Comparison of ENCODE assay signal across 8 mouse cellular contexts in the genomic region with DNA sequence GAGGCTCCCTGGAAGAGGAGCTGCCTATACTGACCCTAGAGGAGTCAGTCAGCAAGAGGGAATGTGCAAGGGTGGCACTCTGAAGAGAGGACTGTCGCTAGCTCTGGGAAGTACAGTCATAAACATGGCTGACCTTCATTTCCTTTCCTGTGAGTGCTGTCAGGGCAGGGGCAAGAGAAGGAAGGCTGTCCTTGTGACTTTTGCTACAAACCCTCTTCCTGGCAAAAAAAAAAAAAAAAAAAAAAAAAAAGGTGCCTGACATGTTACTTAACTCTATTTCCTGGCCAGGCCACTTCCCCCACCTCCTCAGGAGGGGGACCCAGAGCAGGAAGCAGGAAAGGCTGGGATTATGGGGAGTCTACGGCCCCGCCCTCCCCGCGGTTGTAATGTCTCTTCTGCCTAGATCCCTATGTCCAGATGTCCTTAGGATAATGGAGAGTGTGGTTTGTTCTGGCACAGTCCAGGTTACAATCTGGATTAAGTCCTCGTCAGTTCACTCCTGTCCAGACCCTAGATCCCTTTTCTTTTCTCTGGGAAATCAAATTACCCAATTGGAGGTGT. TPM values are rescaled to one million over a fixed set of nuclear protein-coding genes. Genes with fewer than 3 reads are reported as not detected.
DNase-seq lines count a peak whose midpoint lies in the region; ATAC-seq and TF ChIP-seq lines count a peak whose summit lies in the region.

No protein-coding gene starts in this region.

- H3K36me3 ChIP-seq in embryonic facial prominence, embryonic 12.5 days: peaks cover 29% of the 10 kb centered on the region; the same call in 1 of the 2 replicates
- H3K36me3 ChIP-seq in intestine, embryonic 16.5 days (ENCODE audit: control insufficient read depth, insufficient read depth, low read length): no peaks in the 10 kb centered on the region
- 0 out of 2 replicates have a peak, but pooled peaks cover 4% of the 10 kb centered on the region for H3K36me3 ChIP-seq in lung, postnatal 0 days (ENCODE audit: insufficient read depth, low read length)
- H3K36me3 ChIP-seq in forebrain, embryonic 16.5 days (ENCODE audit: control insufficient read depth, insufficient read depth): no peaks in the 10 kb centered on the region

- peaks cover 30% of the 10 kb centered on the region for H3K4me1 ChIP-seq in embryonic facial prominence, embryonic 12.5 days
- H3K4me1 ChIP-seq in intestine, embryonic 16.5 days (ENCODE audit: control insufficient read depth, insufficient read depth, low read length): peaks cover 17% of the 10 kb centered on the region; the same call in 1 of the 2 replicates
- peaks cover 5% of the 10 kb centered on the region for H3K4me1 ChIP-seq in lung, postnatal 0 days (ENCODE audit: insufficient read depth, low read depth, low read length)
- peaks cover 7% of the 10 kb centered on the region for H3K4me1 ChIP-seq in forebrain, embryonic 16.5 days (replicated peaks; ENCODE audit: control insufficient read depth, insufficient read depth, low read length)

- no peak overlapping the region for H3K4me3 ChIP-seq in embryonic facial prominence, embryonic 12.5 days
- no peak overlapping the region for H3K4me3 ChIP-seq in intestine, embryonic 16.5 days (ENCODE audit: low read length)
- H3K4me3 ChIP-seq in lung, postnatal 0 days (ENCODE audit: low read depth, low read length): no peak overlapping the region
- no peak overlapping the region for H3K4me3 ChIP-seq in forebrain, embryonic 16.5 days (replicated peaks; ENCODE audit: low read length)

- TF ChIP-seq CTCF in lung, postnatal 0 days (IDR thresholded peaks at IDR 0.05): no peak; the same call in none of the 2 replicates

- intact Hi-C loops in left cerebral cortex, postnatal 14 days (cut with DNase I): no loop called here

- no peak overlapping the region for H3K9ac ChIP-seq in embryonic facial prominence, embryonic 12.5 days
- H3K9ac ChIP-seq in intestine, embryonic 16.5 days (ENCODE audit: low read depth, low read length): no peak overlapping the region
- no peak overlapping the region for H3K9ac ChIP-seq in lung, postnatal 0 days (replicated peaks; ENCODE audit: low read depth)
- no peak overlapping the region for H3K9ac ChIP-seq in forebrain, embryonic 16.5 days (replicated peaks; ENCODE audit: low read depth, low read length)

- H3K9me3 ChIP-seq in embryonic facial prominence, embryonic 12.5 days: no peaks in the 10 kb centered on the region
- no peaks in the 10 kb centered on the region for H3K9me3 ChIP-seq in intestine, embryonic 16.5 days (ENCODE audit: control insufficient read depth, low read length)
- H3K9me3 ChIP-seq in lung, postnatal 0 days (ENCODE audit: low read length): no peaks in the 10 kb centered on the region
- no peaks in the 10 kb centered on the region for H3K9me3 ChIP-seq in forebrain, embryonic 16.5 days (ENCODE audit: control insufficient read depth, low read length)

- peak; percentile 73 for DNase-seq in adrenal gland, adult 2 months
- peak; percentile 88 for DNase-seq in lung, postnatal 0 days (ENCODE audit: low spot score)
- DNase-seq in spleen, adult 18-20 months: no peak
- DNase-seq in left cerebral cortex, postnatal 14 days (ENCODE audit: low spot score in 2 of 2): no peak
- DNase-seq in thymus, postnatal 4 days: no peak

- peak overlapping the region; percentile 50; the same call in 1 of the 2 replicates for H3K27ac ChIP-seq in embryonic facial prominence, embryonic 12.5 days
- H3K27ac ChIP-seq in intestine, embryonic 16.5 days (ENCODE audit: low read length): peak overlapping the region; percentile 24; the same call in 1 of the 2 replicates
- peak overlapping the region; percentile 81 for H3K27ac ChIP-seq in lung, postnatal 0 days (ENCODE audit: low read length)
- no peak overlapping the region for H3K27ac ChIP-seq in forebrain, embryonic 16.5 days (ENCODE audit: low read length)

- peak; percentile 47 for TF ChIP-seq EP300 in lung, postnatal 0 days (IDR thresholded peaks at IDR 0.05)

- no peaks in the 10 kb centered on the region for H3K27me3 ChIP-seq in embryonic facial prominence, embryonic 12.5 days
- H3K27me3 ChIP-seq in intestine, embryonic 16.5 days (replicated peaks; ENCODE audit: control insufficient read depth, insufficient read depth, low read length): no peaks in the 10 kb centered on the region
- H3K27me3 ChIP-seq in lung, postnatal 0 days (replicated peaks; ENCODE audit: insufficient read depth, low read length): no peaks in the 10 kb centered on the region
- no peaks in the 10 kb centered on the region for H3K27me3 ChIP-seq in forebrain, embryonic 16.5 days (replicated peaks; ENCODE audit: control insufficient read depth, insufficient read depth, low read length)

- WGBS in embryonic facial prominence, embryonic 12.5 days: 70% methylated on average over 6 of the region's 6 CpGs
- 63% methylated on average over 6 of the region's 6 CpGs for WGBS in intestine, embryonic 16.5 days
- WGBS in lung, postnatal 0 days: 47% methylated on average over 6 of the region's 6 CpGs
- 77% methylated on average over 6 of the region's 6 CpGs for WGBS in forebrain, embryonic 16.5 days

- no peak overlapping the region for H3K4me2 ChIP-seq in embryonic facial prominence, embryonic 12.5 days (replicated peaks)
- no peak overlapping the region for H3K4me2 ChIP-seq in intestine, embryonic 16.5 days (ENCODE audit: low read depth, low read length)
- no peak overlapping the region for H3K4me2 ChIP-seq in lung, postnatal 0 days (replicated peaks; ENCODE audit: low read depth, low read length)
- H3K4me2 ChIP-seq in forebrain, embryonic 16.5 days (ENCODE audit: low read length): no peak overlapping the region

- ATAC-seq in embryonic facial prominence, embryonic 12.5 days (ENCODE audit: insufficient number of reproducible peaks, insufficient read depth, low FRiP score, low TSS enrichment): no peak
- peak; percentile 43; the same call in 1 of the 2 replicates for ATAC-seq in intestine, embryonic 16.5 days
- peak; percentile 87 for ATAC-seq in lung, postnatal 0 days
- no peak for ATAC-seq in forebrain, embryonic 16.5 days

RNA-seq across cellular contexts. Expression of a gene that starts 21.5 kb away (rescaled TPM):
- total RNA-seq in adrenal gland, adult 2 months (2021): 10 to 100 TPM; 32.1 to 46.3 TPM
- 16.4 and 16.6 TPM in 2 replicates for polyA plus RNA-seq in adrenal gland, adult 2 months (2012; rRNA removed)
- 45.1 and 46.2 TPM in 2 replicates for polyA plus RNA-seq in embryonic facial prominence, embryonic 12.5 days (2016; fragmentation: Nextera tagmentation; extraction: Ambion mirVana)
- polyA plus RNA-seq in intestine, embryonic 16.5 days (2015; fragmentation: Nextera tagmentation; extraction: Ambion mirVana): 23.0 and 23.7 TPM in 2 replicates
- polyA plus RNA-seq in lung, postnatal 0 days (2015; fragmentation: Nextera tagmentation; extraction: Ambion mirVana): 14.0 and 17.5 TPM in 2 replicates
- polyA plus RNA-seq in forebrain, embryonic 16.5 days (2015; fragmentation: Nextera tagmentation; extraction: Ambion mirVana): 31.1 and 43.9 TPM in 2 replicates
- total RNA-seq in left cerebral cortex, postnatal 14 days (2021): 10 to 100 TPM; 16.9 to 32.7 TPM

Comparison
In these comparisons a context has a peak if more than half of its experiments do, and no peak if none do; other contexts are left out.
1. DNase-seq: peak in adrenal gland, adult 2 months (single experiment) and lung, postnatal 0 days (single experiment); none in spleen, adult 18-20 months (0 of 2), left cerebral cortex, postnatal 14 days (0 of 2) and thymus, postnatal 4 days (single experiment).
2. ATAC-seq: peak in intestine, embryonic 16.5 days (single experiment) and lung, postnatal 0 days (single experiment); none in embryonic facial prominence, embryonic 12.5 days (single experiment) and forebrain, embryonic 16.5 days (single experiment).